Mouse (Mus musculus) left cerebral cortex, adult 2 months (tissue): Measurements from ENCODE around the gene Srp68. TPM values are rescaled to one million over a fixed set of nuclear protein-coding genes. Genes with fewer than 3 reads are reported as not detected.

Source experiments
- DNase-seq, 2 experiments: peaks; one replicate each; pipeline ENCODE4 v3.0.0; 2021 to 2022; ENCODE audit warnings: low spot score in 2 of 2, mixed read lengths in 1 of 2; ENCODE audit errors: extremely low spot score in 1 of 2
- H3K27ac ChIP-seq: fragments of 200-600 bp; 2 replicates; pipeline ENCODE4 v1.8.1; 2022
- H3K4me3 ChIP-seq: fragments of 200-600 bp; 2 replicates; pipeline ENCODE4 v1.8.1; 2022
- CTCF ChIP-seq: fragments of 200-600 bp; IDR thresholded peaks from 2 replicates; pipeline ENCODE4 v1.8.1; 2022; ENCODE audit warnings: antibody characterized with exemption, mild to moderate bottlenecking, moderate library complexity
- intact Hi-C: fragments of 180-260 bp; cut with DNase I; formaldehyde crosslinking; loops from one replicate; pipeline ENCODE4 v1.15.1; 2025
- total RNA-seq, 2 experiments: library from RNA; stranded (reverse); gene quantifications; 2 replicates each; pipeline ENCODE4 v1.2.3; 2021

Gene Srp68
- total RNA-seq, 2 experiments from 2014 or later, result 70.5 to 75.4 TPM

GRCm38 (mm10) chr11:116234901-116235300, 39.1 kb downstream of the Srp68 start:
- no peak for TF ChIP-seq CTCF

GRCm38 (mm10) chr11:116232427-116232826, 41.6 kb downstream of the Srp68 start:
- no peak for TF ChIP-seq CTCF
- intact Hi-C loops, result no loop called here
- no peak overlapping the region for H3K4me3 ChIP-seq

More at GRCm38 (mm10) chr11:116234901-116235300, 39.1 kb downstream of the Srp68 start:
- DNase-seq, result no peak
- H3K4me3 ChIP-seq, result no peak overlapping the region
- H3K27ac ChIP-seq, result no peak overlapping the region
- intact Hi-C loops, result no loop called here

GRCm38 (mm10) chr11:116228699-116229098, 45.3 kb downstream of the Srp68 start:
- no peak for TF ChIP-seq CTCF
- intact Hi-C loops, result loop anchor here (5.0 kb wide), 1 partner anchor 219 kb away; no protein-coding TSS in a partner anchor
- no peak overlapping the region for H3K4me3 ChIP-seq
- DNase-seq, result no peak
- no peak overlapping the region for H3K27ac ChIP-seq

More at GRCm38 (mm10) chr11:116232427-116232826, 41.6 kb downstream of the Srp68 start:
- H3K27ac ChIP-seq, result no peak overlapping the region
- DNase-seq, result no peak

GRCm38 (mm10) chr11:116226414-116226813, 47.6 kb downstream of the Srp68 start:
- intact Hi-C loops, result loop anchor here (1.0 to 5.0 kb wide), 3 partner anchors 68 to 238 kb away; no protein-coding TSS in a partner anchor
- no peak overlapping the region for H3K4me3 ChIP-seq
- no peak overlapping the region for H3K27ac ChIP-seq
- DNase-seq, result peak; percentile 63 to 76
- TF ChIP-seq CTCF, result peak; percentile 87

GRCm38 (mm10) chr11:116222740-116223059, 51.3 kb downstream of the Srp68 start:
- no peak overlapping the region for H3K27ac ChIP-seq
- H3K4me3 ChIP-seq, result peak overlapping the region; percentile 35
- no peak for TF ChIP-seq CTCF
- no peak for DNase-seq
- intact Hi-C loops, result loop anchor here (2.0 to 5.0 kb wide), 2 partner anchors 84 to 135 kb away; partner anchors contain the start of genes Mrpl38 and Wbp2

- H3K27ac ChIP-seq, result no peak overlapping the region
- peak overlapping the region; percentile 35 for H3K4me3 ChIP-seq
- intact Hi-C loops, result loop anchor here (2.0 to 5.0 kb wide), 2 partner anchors 83 to 135 kb away; partner anchors contain the start of genes Mrpl38 and Wbp2
- DNase-seq, result peak in 1 of 2 experiments; percentile 33
- TF ChIP-seq CTCF, result no peak; the same call in none of the 2 replicates
Observed at GRCm38 (mm10) chr11:116221931-116222739, 51.9 kb downstream of the Srp68 start.

- peak in 1 of 2 experiments; percentile 55 for DNase-seq
Observed at GRCm38 (mm10) chr11:116219885-116220284, 54.1 kb downstream of the Srp68 start.

GRCm38 (mm10) chr11:116218737-116219400, 55.1 kb downstream of the Srp68 start:
- no peak for TF ChIP-seq CTCF
- Histone ChIP-seq H3K27ac (peak overlapping the region; percentile 84), H3K4me3 (no peak overlapping the region)
- DNase-seq, result peak; percentile 70 to 75
- intact Hi-C loops, result no loop called here

More at GRCm38 (mm10) chr11:116219885-116220284, 54.1 kb downstream of the Srp68 start:
- peak; percentile 70 for TF ChIP-seq CTCF
- intact Hi-C loops, result loop anchor here (5.0 kb wide), 1 partner anchor 133 kb away; the partner anchor contains the start of gene Wbp2
- no peak overlapping the region for H3K4me3 ChIP-seq
- no peak overlapping the region for H3K27ac ChIP-seq

- intact Hi-C loops, result no loop called here
- no peak for TF ChIP-seq CTCF
- Histone ChIP-seq H3K27ac (peak overlapping the region; percentile 84), H3K4me3 (no peak overlapping the region)
- DNase-seq, result no peak
Observed at GRCm38 (mm10) chr11:116218263-116218662, 55.8 kb downstream of the Srp68 start.

GRCm38 (mm10) chr11:116216549-116216948, 57.5 kb downstream of the Srp68 start:
- no peak for DNase-seq
- Histone ChIP-seq H3K4me3 (no peak overlapping the region), H3K27ac (no peak overlapping the region)
- TF ChIP-seq CTCF, result no peak
- intact Hi-C loops, result no loop called here

- no peak overlapping the region for H3K27ac ChIP-seq
- no peak for TF ChIP-seq CTCF
- DNase-seq, result no peak
- no peak overlapping the region for H3K4me3 ChIP-seq
- intact Hi-C loops, result no loop called here
Observed at GRCm38 (mm10) chr11:116215991-116216390, 58.0 kb downstream of the Srp68 start.

GRCm38 (mm10) chr11:116215181-116215580, 58.8 kb downstream of the Srp68 start:
- intact Hi-C loops, result no loop called here
- no peak overlapping the region for H3K27ac ChIP-seq
- no peak for DNase-seq
- no peak overlapping the region for H3K4me3 ChIP-seq
- peak; percentile 28 for TF ChIP-seq CTCF
